Mouse (Mus musculus) ovary, postnatal 10 days (tissue): ENCODE measurements around the gene Praf2.

Source experiments
- DNase-seq: peaks from one replicate; pipeline ENCODE4 v3.0.0; 2022; ENCODE audit warnings: low spot score

The Praf2 gene

DNA sequence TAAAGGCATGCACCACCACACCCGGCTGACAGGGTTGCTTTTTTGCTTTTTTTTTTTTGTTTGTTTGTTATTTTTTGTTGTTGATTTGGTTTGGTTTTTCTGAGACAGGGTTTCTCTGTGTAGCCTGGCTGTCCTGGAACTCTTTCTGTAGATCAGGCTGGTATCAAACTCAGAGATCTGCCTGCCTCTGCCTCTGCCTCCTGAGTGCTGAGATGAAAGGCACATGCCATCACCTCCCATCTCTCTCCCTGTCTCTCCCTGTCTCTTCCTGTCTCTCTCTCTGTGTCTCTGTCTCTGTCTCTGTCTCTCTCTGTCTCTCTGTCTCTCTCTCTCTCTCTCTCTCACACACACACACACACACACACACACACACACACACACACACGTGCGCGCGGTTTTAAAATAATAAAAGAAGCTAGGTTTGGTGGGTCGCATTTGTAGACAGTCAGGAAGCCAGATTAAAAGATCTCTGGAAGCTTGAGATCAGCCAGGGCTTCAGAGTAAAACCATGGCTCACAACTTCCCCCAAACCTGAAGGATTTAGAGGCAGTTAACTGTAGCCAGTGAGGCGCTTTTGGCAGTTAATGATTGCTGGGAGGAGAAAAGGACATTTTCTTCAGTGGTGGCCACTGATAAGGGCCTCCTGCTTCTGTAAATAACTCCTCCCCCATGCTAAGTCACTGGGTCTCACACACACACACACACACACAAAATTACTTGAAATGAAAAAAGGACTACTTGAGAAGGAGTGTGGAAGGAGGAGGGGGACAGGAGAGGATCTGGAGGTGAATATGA, 50.4 kb downstream of the Praf2 start:
- DNase-seq, result no peak

DNA sequence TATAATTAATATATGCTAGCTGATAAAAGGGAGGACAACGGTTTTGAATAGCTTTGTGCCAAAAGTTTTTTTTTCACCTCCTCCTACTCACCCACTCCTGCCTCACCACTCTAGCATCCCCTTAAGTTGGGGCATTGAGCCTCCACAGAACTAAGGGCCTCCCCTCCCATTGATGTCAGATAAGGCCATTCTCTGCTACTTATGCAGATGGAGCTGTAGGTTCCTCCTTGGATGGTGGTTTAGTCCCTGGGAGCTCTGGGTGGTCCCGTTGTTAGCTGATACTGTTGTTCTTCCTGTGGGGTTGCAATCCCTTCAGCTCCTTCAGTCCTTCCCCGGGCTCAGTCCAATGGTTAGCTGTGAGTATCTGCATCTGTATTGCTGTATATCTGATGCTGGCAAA, 51.1 kb downstream of the Praf2 start:
- DNase-seq, result no peak
